Mouse (Mus musculus) heart, adult 18-20 months (tissue): ENCODE measurements around the gene Ctsf. TPM values are rescaled to one million over a fixed set of nuclear protein-coding genes. Genes with fewer than 3 reads are reported as not detected.
"Not testable (repeated sequence)": the region's sequence is repeated elsewhere in the genome, so short reads cannot be mapped to it uniquely, and the experiment has no call there.

ENCODE experiments used
- DNase-seq, 2 experiments: peaks; one replicate each; pipeline ENCODE4 v3.0.0; 2021 to 2022; ENCODE audit warnings: mixed read lengths in 1 of 2
- long read RNA-seq, 2 experiments: library from polyadenylated mRNA; stranded (forward); transcript quantifications; one replicate each; pipeline ENCODE4 v2.0.0; 2021
- total RNA-seq, 2 experiments: library from RNA; stranded (reverse); gene quantifications; 2 replicates each; pipeline ENCODE4 v1.2.3; 2021

The Ctsf gene
- total RNA-seq = 10 to 100 TPM; 73.4 to 76.3 TPM
- long read RNA-seq, experiment 1, transcript Ctsf-201 (14 exons, 1,980 nt) = major isoform, 113 of 136 reads
- long read RNA-seq, experiment 1, partial matches to known transcripts = 4 of 136 reads
- long read RNA-seq, experiment 1, other reads (novel, unspliced or antisense) = 17 of 136 reads
- long read RNA-seq, experiment 2, transcript Ctsf-201 (14 exons, 1,980 nt) = major isoform, 49 of 63 reads
- long read RNA-seq, experiment 2, partial matches to known transcripts = 5 of 63 reads
- long read RNA-seq, experiment 2, other reads (novel, unspliced or antisense) = 7 of 63 reads

GRCm38 (mm10) chr19:4854552-4855469 lies at the start of gene Ctsf:
Gene Ctsf (plus strand): TSS chr19:4855130.
- DNase-seq = peak; percentile 93 to 95

GRCm38 (mm10) chr19:4810309-4810708 lies 44.6 kb upstream of the Ctsf start:
- DNase-seq = no peak

GRCm38 (mm10) chr19:4810746-4811062 lies 44.2 kb upstream of the Ctsf start:
- no peak for DNase-seq

GRCm38 (mm10) chr19:4811063-4811908 lies 43.6 kb upstream of the Ctsf start, which contains the start of the genes Gm21992 and Rbm14:
Gene Gm21992 (minus strand): TSS chr19:4811612.
Gene Rbm14 (minus strand): TSS chr19:4811634.
- DNase-seq = peak; percentile 98 to 99

GRCm38 (mm10) chr19:4811909-4812242 lies 43.1 kb upstream of the Ctsf start:
- DNase-seq = no peak

GRCm38 (mm10) chr19:4812334-4812949 lies 42.5 kb upstream of the Ctsf start:
- not testable (repeated sequence) for DNase-seq

- no peak for DNase-seq
These were observed 41.9 kb upstream of the Ctsf start for GRCm38 (mm10) chr19:4813015-4813414.

- DNase-seq = no peak
These were observed 37.6 kb upstream of the Ctsf start for GRCm38 (mm10) chr19:4817182-4817835.

- peak; percentile 86 to 91 for DNase-seq
These were observed 34.1 kb upstream of the Ctsf start for GRCm38 (mm10) chr19:4820678-4821303.

- no peak for DNase-seq
These were observed 26.4 kb upstream of the Ctsf start for GRCm38 (mm10) chr19:4828444-4829114.

GRCm38 (mm10) chr19:4829156-4829555 lies 25.8 kb upstream of the Ctsf start:
- peak; percentile 78 to 83 for DNase-seq

GRCm38 (mm10) chr19:4833977-4834376 lies 21.0 kb upstream of the Ctsf start:
- DNase-seq = peak in 1 of 2 experiments; percentile 39

- no peak for DNase-seq
These were observed 18.8 kb upstream of the Ctsf start for GRCm38 (mm10) chr19:4836096-4836495.

- DNase-seq = no peak
These were observed 17.9 kb upstream of the Ctsf start for GRCm38 (mm10) chr19:4837049-4837448.

GRCm38 (mm10) chr19:4838526-4839140 lies 16.3 kb upstream of the Ctsf start:
- no peak for DNase-seq

GRCm38 (mm10) chr19:4839149-4839548 lies 15.8 kb upstream of the Ctsf start, which contains the start of the genes Ccs and Ccdc87:
Gene Ccs (minus strand): TSS chr19:4839332.
Gene Ccdc87 (plus strand): TSS chr19:4839366.
- peak; percentile 97 to 98 for DNase-seq

- DNase-seq = no peak
These were observed 14.1 kb upstream of the Ctsf start for GRCm38 (mm10) chr19:4840848-4841247.

GRCm38 (mm10) chr19:4842611-4843010 lies 12.3 kb upstream of the Ctsf start:
- DNase-seq = no peak

GRCm38 (mm10) chr19:4845846-4846245 lies 9.1 kb upstream of the Ctsf start:
- DNase-seq = no peak

GRCm38 (mm10) chr19:4847490-4847889 lies 7.4 kb upstream of the Ctsf start:
- DNase-seq = peak in 1 of 2 experiments; percentile 30
